In genomic region chr4:155883587-155883986, GRCm38 (mm10) we compare ENCODE assay signal across 13 mouse cellular contexts. TPM values are rescaled to one million over a fixed set of nuclear protein-coding genes. Genes with fewer than 3 reads are reported as not detected.
DNase-seq lines count a peak whose midpoint lies in the region; ATAC-seq and TF ChIP-seq lines count a peak whose summit lies in the region.
"Had no signal": no experiment of that assay in that cellular context is flagged by ENCODE, and none has a peak within 500 bp of the region (broad histone marks: within the 10 kb centered on the region; RNA-seq: fewer than 3 reads in every experiment).

No protein-coding gene starts in this region.

- DNase-seq in heart, adult 2 months = peak in 1 of 2 experiments; percentile 18
- no peak for DNase-seq in heart, postnatal 25 days (ENCODE audit: low spot score)
- DNase-seq in kidney, postnatal 0 days (ENCODE audit: low spot score) = peak; percentile 37
- DNase-seq in kidney, postnatal 14 days = no peak
- peak; percentile 33 for DNase-seq in lung, postnatal 0 days (ENCODE audit: low spot score)
- DNase-seq in lung, postnatal 14 days = no peak
- DNase-seq in Muller cell, postnatal 12 days (ENCODE audit: inconsistent ontology term) = no peak
- DNase-seq in c-Kit-positive CD71-positive TER-119-positive erythroid progenitor cells, embryonic 14.5 days (ENCODE audit: low spot score) = no peak
- DNase-seq: adrenal gland, postnatal 14 days; cerebellum, postnatal 25 days; lung, adult 18-20 months; thymus, adult 2 months had no signal

- peaks cover 8% of the 10 kb centered on the region for H3K4me1 ChIP-seq in heart, adult 2 months (ENCODE audit: control insufficient read depth, insufficient read depth, low read length)
- H3K4me1 ChIP-seq in kidney, postnatal 0 days (replicated peaks; ENCODE audit: insufficient read depth, low read length) = no peaks in the 10 kb centered on the region
- H3K4me1 ChIP-seq in lung, postnatal 0 days (ENCODE audit: insufficient read depth, low read depth, low read length) = no peaks in the 10 kb centered on the region
- H3K4me1 ChIP-seq: midbrain, embryonic 13.5 days had no signal

- peaks cover 8% of the 10 kb centered on the region for H3K36me3 ChIP-seq in heart, adult 2 months (ENCODE audit: control insufficient read depth, insufficient read depth, low read length)
- H3K36me3 ChIP-seq in kidney, postnatal 0 days (ENCODE audit: insufficient read depth, low read length) = peaks cover 38% of the 10 kb centered on the region
- H3K36me3 ChIP-seq in lung, postnatal 0 days (ENCODE audit: insufficient read depth, low read length) = peaks cover 25% of the 10 kb centered on the region

- TF ChIP-seq CTCF in heart, adult 2 months (IDR thresholded peaks at IDR 0.05) = no peak
- no peak for TF ChIP-seq CTCF in kidney, postnatal 0 days (IDR thresholded peaks at IDR 0.05; ENCODE audit: low read depth)
- no peak for TF ChIP-seq CTCF in lung, postnatal 0 days (IDR thresholded peaks at IDR 0.05)

- no peak for ATAC-seq in kidney, postnatal 0 days (replicated peaks; ENCODE audit: low FRiP score, low read depth)
- peak; percentile 28 for ATAC-seq in lung, postnatal 0 days
- ATAC-seq: midbrain, embryonic 13.5 days had no signal

- TF ChIP-seq EP300 in heart, adult 2 months (IDR thresholded peaks at IDR 0.05; ENCODE audit: insufficient read depth, low read depth, low read length) = no peak
- peak; percentile 41; the same call in 1 of the 2 replicates for TF ChIP-seq EP300 in lung, postnatal 0 days (IDR thresholded peaks at IDR 0.05)

- no peak overlapping the region for H3K9ac ChIP-seq in heart, adult 2 months (ENCODE audit: low read depth, low read length)
- no peak overlapping the region for H3K9ac ChIP-seq in kidney, postnatal 0 days (ENCODE audit: low read depth, low read length)
- no peak overlapping the region for H3K9ac ChIP-seq in lung, postnatal 0 days (replicated peaks; ENCODE audit: low read depth)
- H3K9ac ChIP-seq: midbrain, embryonic 13.5 days had no signal

- H3K4me3 ChIP-seq in heart, adult 2 months = 0 out of 2 replicates have a peak overlapping the region, but pooled peaks have one; percentile 9
- no peak overlapping the region for H3K4me3 ChIP-seq in kidney, postnatal 0 days (replicated peaks; ENCODE audit: low read depth, low read length)
- no peak overlapping the region for H3K4me3 ChIP-seq in lung, postnatal 0 days (ENCODE audit: low read depth, low read length)
- H3K4me3 ChIP-seq: midbrain, embryonic 13.5 days had no signal

- intact Hi-C loops in heart, adult 2 months (cut with DNase I) = no loop called here
- intact Hi-C loops in heart, postnatal 25 days (cut with DNase I) = no loop called here

- 29% methylated on average over 3 of the region's 3 CpGs for WGBS in heart, adult 2 months
- 70% methylated on average over 3 of the region's 3 CpGs for WGBS in kidney, postnatal 0 days
- 66% methylated on average over 3 of the region's 3 CpGs for WGBS in lung, postnatal 0 days

- H3K79me2 ChIP-seq in heart, adult 2 months (replicated peaks; ENCODE audit: control insufficient read depth, insufficient read depth, low read length) = no peaks in the 10 kb centered on the region

- H3K27me3 ChIP-seq in heart, adult 2 months (ENCODE audit: control insufficient read depth, insufficient read depth, low read length) = no peaks in the 10 kb centered on the region
- no peaks in the 10 kb centered on the region for H3K27me3 ChIP-seq in kidney, postnatal 0 days (ENCODE audit: insufficient read depth, low read length)
- no peaks in the 10 kb centered on the region for H3K27me3 ChIP-seq in lung, postnatal 0 days (replicated peaks; ENCODE audit: insufficient read depth, low read length)
- H3K27me3 ChIP-seq: midbrain, embryonic 13.5 days had no signal

- H3K9me3 ChIP-seq in kidney, postnatal 0 days (replicated peaks; ENCODE audit: low read length) = no peaks in the 10 kb centered on the region
- H3K9me3 ChIP-seq in lung, postnatal 0 days (ENCODE audit: low read length) = no peaks in the 10 kb centered on the region
- H3K9me3 ChIP-seq: midbrain, embryonic 13.5 days had no signal

- peak overlapping the region; percentile 83 for H3K27ac ChIP-seq in heart, adult 2 months
- peak overlapping the region; percentile 75 for H3K27ac ChIP-seq in kidney, postnatal 0 days
- H3K27ac ChIP-seq in lung, postnatal 0 days (ENCODE audit: low read length) = peak overlapping the region; percentile 54
- H3K27ac ChIP-seq: midbrain, embryonic 13.5 days had no signal

- TF ChIP-seq POLR2A in heart, adult 2 months (IDR thresholded peaks at IDR 0.05; ENCODE audit: insufficient read depth, low read depth, low read length) = peak; percentile 70; the same call in 1 of the 2 replicates

- no peak overlapping the region for H3K4me2 ChIP-seq in kidney, postnatal 0 days (ENCODE audit: low read length)
- H3K4me2 ChIP-seq in lung, postnatal 0 days (replicated peaks; ENCODE audit: low read depth, low read length) = no peak overlapping the region
- H3K4me2 ChIP-seq: midbrain, embryonic 13.5 days had no signal

RNA-seq across cellular contexts. Expression of gene Pusl1, which starts 8.0 kb away (rescaled TPM):
- total RNA-seq in heart, adult 2 months (2021) = 10 to 100 TPM in 1 of 2 experiments, 1 to 10 TPM in 1; 9.4 to 10.1 TPM
- 19.9 and 31.3 TPM in 2 replicates for polyA plus RNA-seq in heart, adult 2 months (2012; rRNA removed)
- total RNA-seq in heart, postnatal 25 days (2021) = 10 to 100 TPM; 12.8 to 13.8 TPM
- polyA plus RNA-seq in kidney, postnatal 0 days (2015; fragmentation: Nextera tagmentation; extraction: Ambion mirVana) = 33.8 and 38.0 TPM in 2 replicates
- 29.3 and 29.9 TPM in 2 replicates for polyA plus RNA-seq in lung, postnatal 0 days (2015; fragmentation: Nextera tagmentation; extraction: Ambion mirVana)

RNA-seq across cellular contexts. Expression of gene Acap3, which starts 8.0 kb away (rescaled TPM):
- total RNA-seq in heart, adult 2 months (2021) = 10 to 100 TPM in 1 of 2 experiments, 1 to 10 TPM in 1; 9.7 to 11.3 TPM
- 19.2 and 20.0 TPM in 2 replicates for polyA plus RNA-seq in heart, adult 2 months (2012; rRNA removed)
- total RNA-seq in heart, postnatal 25 days (2021) = 10 to 100 TPM; 11.7 to 18.0 TPM
- 8.2 and 8.4 TPM in 2 replicates for polyA plus RNA-seq in kidney, postnatal 0 days (2015; fragmentation: Nextera tagmentation; extraction: Ambion mirVana)
- polyA plus RNA-seq in lung, postnatal 0 days (2015; fragmentation: Nextera tagmentation; extraction: Ambion mirVana) = 12.7 and 13.4 TPM in 2 replicates

RNA-seq across cellular contexts. Expression of gene Ints11, which starts 14.2 kb away (rescaled TPM):
- total RNA-seq in heart, adult 2 months (2021) = 10 to 100 TPM; 15.3 to 17.4 TPM
- 15.8 and 23.2 TPM in 2 replicates for polyA plus RNA-seq in heart, adult 2 months (2012; rRNA removed)
- total RNA-seq in heart, postnatal 25 days (2021) = 10 to 100 TPM; 15.9 to 17.5 TPM
- polyA plus RNA-seq in kidney, postnatal 0 days (2015; fragmentation: Nextera tagmentation; extraction: Ambion mirVana) = 40.3 and 45.7 TPM in 2 replicates
- 31.7 and 34.8 TPM in 2 replicates for polyA plus RNA-seq in lung, postnatal 0 days (2015; fragmentation: Nextera tagmentation; extraction: Ambion mirVana)

RNA-seq across cellular contexts. Expression of gene Cptp, which starts 14.3 kb away (rescaled TPM):
- total RNA-seq in heart, adult 2 months (2021) = 1 to 10 TPM; 5.1 to 6.9 TPM
- polyA plus RNA-seq in heart, adult 2 months (2012; rRNA removed) = 8.9 and 12.4 TPM in 2 replicates
- total RNA-seq in heart, postnatal 25 days (2021) = 10 to 100 TPM in 1 of 2 experiments, 1 to 10 TPM in 1; 8.1 to 10.5 TPM
- 14.8 and 17.2 TPM in 2 replicates for polyA plus RNA-seq in kidney, postnatal 0 days (2015; fragmentation: Nextera tagmentation; extraction: Ambion mirVana)
- polyA plus RNA-seq in lung, postnatal 0 days (2015; fragmentation: Nextera tagmentation; extraction: Ambion mirVana) = 10.8 and 13.8 TPM in 2 replicates

RNA-seq across cellular contexts. Expression of gene Tas1r3, which starts 20.4 kb away (rescaled TPM):
- under 1 TPM; 0.13 to 0.16 TPM for total RNA-seq in heart, adult 2 months (2021)
- 0.32 and 0.35 TPM in 2 replicates for polyA plus RNA-seq in heart, adult 2 months (2012; rRNA removed)
- total RNA-seq in heart, postnatal 25 days (2021) = under 1 TPM; 0.14 to 0.26 TPM
- polyA plus RNA-seq in kidney, postnatal 0 days (2015; fragmentation: Nextera tagmentation; extraction: Ambion mirVana) = 0.18 TPM in 2 replicates
- polyA plus RNA-seq in lung, postnatal 0 days (2015; fragmentation: Nextera tagmentation; extraction: Ambion mirVana) = 0.19 and 0.25 TPM in 2 replicates

Comparison
In these comparisons a context has a peak if more than half of its experiments do, and no peak if none do; other contexts are left out.
1. DNase-seq: peak in kidney, postnatal 0 days (single experiment) and lung, postnatal 0 days (single experiment); none in heart, postnatal 25 days (single experiment), kidney, postnatal 14 days (single experiment), lung, postnatal 14 days (single experiment), Muller cell, postnatal 12 days (single experiment) and c-Kit-positive CD71-positive TER-119-positive erythroid progenitor cells, embryonic 14.5 days (single experiment).
2. Peak in every context shown above with its lines, with median percentiles within 50 percentile points of each other: H3K27ac ChIP-seq.